Mouse (Mus musculus): ENCODE measurements around the gene Oser1. TPM values are rescaled to one million over a fixed set of nuclear protein-coding genes. Genes with fewer than 3 reads are reported as not detected.

The Oser1 gene
- total and polyA plus RNA-seq, 3 experiments = 43.8 to 53.9 TPM; not detected in 1

DNA sequence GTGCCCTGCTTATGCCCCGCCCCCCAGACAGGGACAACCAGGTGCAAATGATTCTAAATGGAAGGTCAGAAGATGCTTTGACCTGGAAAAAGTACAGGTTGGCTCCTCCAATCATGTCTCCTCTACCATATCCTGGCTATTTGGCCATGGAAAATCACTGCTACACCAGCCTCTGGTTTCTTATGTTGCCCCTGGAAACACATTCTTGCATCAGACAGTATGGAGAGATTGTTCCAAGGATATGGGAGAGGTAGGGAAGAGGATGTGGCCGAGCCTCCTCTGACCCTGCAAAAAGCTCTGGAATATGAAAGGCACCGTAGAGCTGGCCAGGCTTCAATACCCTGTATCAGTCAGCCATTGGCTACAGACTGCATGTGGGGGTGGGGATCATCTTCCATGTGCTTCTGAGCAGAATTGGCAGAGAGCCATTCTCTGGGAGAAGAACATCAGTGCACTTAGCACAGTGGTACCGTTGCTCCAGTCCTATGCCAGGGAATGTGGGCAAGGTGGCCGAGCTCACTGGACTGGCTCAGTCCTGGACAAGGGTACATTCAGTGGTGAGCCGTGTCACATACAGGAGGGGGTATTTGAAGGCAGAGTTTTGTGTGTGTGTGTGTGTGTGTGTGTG lies 26.3 kb upstream of the Oser1 start:
- Histone ChIP-seq H3K36me3 (ENCODE audit: control insufficient read depth in 1 of 2, insufficient read depth in 2 of 2, low read length in 2 of 2) (no peaks in the 10 kb centered on the region), H3K27ac (ENCODE audit: control insufficient read depth, low read depth, low read length) (no peak overlapping the region), H3K4me3 (ENCODE audit: control insufficient read depth in 1 of 2, insufficient read depth in 1 of 2, low read depth in 2 of 2, low read length in 2 of 2) (no peak overlapping the region), H3K9me3 (replicated peaks; ENCODE audit: insufficient read depth, low read length) (no peaks in the 10 kb centered on the region), H3K79me2 (ENCODE audit: control insufficient read depth, insufficient read depth, low read length, poor library complexity) (no peaks in the 10 kb centered on the region), H3K27me3 (ENCODE audit: control insufficient read depth in 1 of 2, insufficient read depth in 2 of 2, low read length in 2 of 2) (peaks cover 0 to 2% of the 10 kb centered on the region in 2 experiments; a peak in 1 of 4 replicates), H3K9ac (ENCODE audit: control insufficient read depth, low read depth, low read length, poor library complexity, severe bottlenecking) (no peak overlapping the region), H3K4me1 (ENCODE audit: control insufficient read depth in 1 of 2, insufficient read depth in 2 of 2, low read length in 2 of 2) (no peaks in the 10 kb centered on the region)
- TF ChIP-seq RCOR1 (IDR thresholded peaks at IDR 0.05; ENCODE audit: low read depth, low read length) (no peak), TBP (IDR thresholded peaks at IDR 0.05; ENCODE audit: low read depth, low read length) (no peak), MEF2A (IDR thresholded peaks at IDR 0.05; ENCODE audit: extremely low read depth, insufficient replicate concordance, low read depth, low read length, poor library complexity, severe bottlenecking) (no peak), USF1 (IDR thresholded peaks at IDR 0.05; ENCODE audit: low read depth, low read length) (no peak), GABPA (IDR thresholded peaks at IDR 0.05; ENCODE audit: low read depth, low read length) (no peak), SMC3 (IDR thresholded peaks at IDR 0.05; ENCODE audit: low read depth, low read length) (no peak), USF2 (IDR thresholded peaks at IDR 0.05; ENCODE audit: borderline replicate concordance in 1 of 2, insufficient read depth in 1 of 2, low read depth in 1 of 2, low read length in 2 of 2) (no peak), CHD1 (IDR thresholded peaks at IDR 0.05; ENCODE audit: low read depth, low read length) (no peak), SIN3A (IDR thresholded peaks at IDR 0.05; ENCODE audit: low read length) (no peak), RAD21 (IDR thresholded peaks at IDR 0.05; ENCODE audit: low read depth, low read length) (no peak), CHD2 (IDR thresholded peaks at IDR 0.05; ENCODE audit: low read length) (no peak), POLR2A (IDR thresholded peaks at IDR 0.05; ENCODE audit: control insufficient read depth in 1 of 2, insufficient read depth in 1 of 2, low read depth in 1 of 2, low read length in 2 of 2, poor library complexity in 1 of 2) (no peak), ZKSCAN1 (IDR thresholded peaks at IDR 0.05; ENCODE audit: low read depth, low read length) (no peak), E2F4 (IDR thresholded peaks at IDR 0.05; ENCODE audit: borderline replicate concordance, low read depth, low read length) (no peak), CTCF (IDR thresholded peaks at IDR 0.05 in 2 of 3, conservative IDR thresholded peaks at IDR 0.05 in 1 of 3; ENCODE audit: control insufficient read depth in 1 of 3, insufficient read depth in 1 of 3, low read depth in 2 of 3, low read length in 3 of 3, poor library complexity in 1 of 3, severe bottlenecking in 1 of 3) (no peak), NRF1 (IDR thresholded peaks at IDR 0.05; ENCODE audit: insufficient read depth, low read depth, low read length, poor library complexity, severe bottlenecking) (no peak), ELF1 (IDR thresholded peaks at IDR 0.05; ENCODE audit: low read depth, low read length) (no peak), ZNF384 (IDR thresholded peaks at IDR 0.05; ENCODE audit: low read depth, low read length) (no peak)
- DNase-seq (ENCODE audit: low read depth, low spot score) = no peak

DNA sequence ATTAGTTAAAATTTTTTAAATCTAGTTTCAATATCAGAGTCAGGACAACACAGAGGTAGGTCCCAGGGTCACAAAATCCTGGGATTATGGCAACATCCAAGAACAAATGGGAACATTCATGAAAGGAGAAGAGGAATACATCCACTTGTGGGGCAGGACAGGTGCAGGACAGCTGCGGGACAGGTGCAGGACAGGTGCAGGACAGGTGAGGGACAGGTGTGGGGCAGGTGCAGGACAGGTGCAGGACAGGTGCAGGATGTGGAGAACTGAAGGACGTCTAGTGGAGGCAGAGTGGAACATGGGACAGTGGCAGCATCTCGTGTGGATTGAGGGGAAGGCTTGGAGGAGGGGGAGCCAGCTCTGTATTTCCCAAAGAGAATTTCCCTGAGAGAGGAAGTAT lies 24.8 kb upstream of the Oser1 start:
- Histone ChIP-seq H3K9me3 (replicated peaks; ENCODE audit: insufficient read depth, low read length) (no peaks in the 10 kb centered on the region), H3K27ac (ENCODE audit: control insufficient read depth, low read depth, low read length) (no peak overlapping the region), H3K4me3 (ENCODE audit: control insufficient read depth in 1 of 2, insufficient read depth in 1 of 2, low read depth in 2 of 2, low read length in 2 of 2) (no peak overlapping the region), H3K4me1 (ENCODE audit: control insufficient read depth in 1 of 2, insufficient read depth in 2 of 2, low read length in 2 of 2) (no peaks in the 10 kb centered on the region), H3K9ac (ENCODE audit: control insufficient read depth, low read depth, low read length, poor library complexity, severe bottlenecking) (no peak overlapping the region), H3K36me3 (ENCODE audit: control insufficient read depth in 1 of 2, insufficient read depth in 2 of 2, low read length in 2 of 2) (no peaks in the 10 kb centered on the region), H3K27me3 (ENCODE audit: control insufficient read depth in 1 of 2, insufficient read depth in 2 of 2, low read length in 2 of 2) (peaks cover 0 to 9% of the 10 kb centered on the region in 2 experiments; a peak in 2 of 4 replicates), H3K79me2 (ENCODE audit: control insufficient read depth, insufficient read depth, low read length, poor library complexity) (no peaks in the 10 kb centered on the region)
- no peak for TF ChIP-seq TAL1 (IDR thresholded peaks at IDR 0.05; ENCODE audit: low read length)
- TF ChIP-seq POLR2A (IDR thresholded peaks at IDR 0.05; ENCODE audit: control insufficient read depth in 1 of 2, insufficient read depth in 1 of 2, low read depth in 1 of 2, low read length in 2 of 2, poor library complexity in 1 of 2) = no peak
- no peak for TF ChIP-seq EP300 (IDR thresholded peaks at IDR 0.05; ENCODE audit: low read depth in 1 of 2, low read length in 2 of 2)
- TF ChIP-seq NRF1 (IDR thresholded peaks at IDR 0.05; ENCODE audit: insufficient read depth, low read depth, low read length, poor library complexity, severe bottlenecking) = no peak
- no peak for TF ChIP-seq RCOR1 (IDR thresholded peaks at IDR 0.05; ENCODE audit: low read depth, low read length)
- no peak for TF ChIP-seq ETS1 (IDR thresholded peaks at IDR 0.05; ENCODE audit: low read depth, low read length)
- TF ChIP-seq CHD1 (IDR thresholded peaks at IDR 0.05; ENCODE audit: low read depth, low read length) = no peak
- TF ChIP-seq GABPA (IDR thresholded peaks at IDR 0.05; ENCODE audit: low read depth, low read length) = no peak
- TF ChIP-seq SMC3 (IDR thresholded peaks at IDR 0.05; ENCODE audit: low read depth, low read length) = no peak
- TF ChIP-seq KAT2A (conservative IDR thresholded peaks at IDR 0.05; ENCODE audit: low read depth, low read length) = no peak
- TF ChIP-seq ZKSCAN1 (IDR thresholded peaks at IDR 0.05; ENCODE audit: low read depth, low read length) = no peak
- TF ChIP-seq MYB (IDR thresholded peaks at IDR 0.05; ENCODE audit: low read depth, low read length) = no peak
- no peak for TF ChIP-seq SIN3A (IDR thresholded peaks at IDR 0.05; ENCODE audit: low read length)
- TF ChIP-seq MAFK (IDR thresholded peaks at IDR 0.05; ENCODE audit: borderline replicate concordance, low read depth, low read length) = no peak
- no peak for TF ChIP-seq ZC3H11A (IDR thresholded peaks at IDR 0.05; ENCODE audit: low read depth, low read length)
- no peak for TF ChIP-seq NELFE (IDR thresholded peaks at IDR 0.05; ENCODE audit: low read depth, low read length)
- TF ChIP-seq HCFC1 (IDR thresholded peaks at IDR 0.05; ENCODE audit: low read depth, low read length) = no peak
- DNase-seq (ENCODE audit: low read depth, low spot score) = no peak

All from MEL (cell line).